Mouse (Mus musculus) forebrain, embryonic 15.5 days (tissue): Measurements from ENCODE around the gene Cd34. TPM values are rescaled to one million over a fixed set of nuclear protein-coding genes. Genes with fewer than 3 reads are reported as not detected.

ENCODE experiments used
- ATAC-seq: fragments of 200-750 bp; cut with Nextera tagmentation; replicated peaks from 2 replicates; pipeline ENCODE4 v1.8.0; 2017; ENCODE audit warnings: mild to moderate bottlenecking, moderate TSS enrichment, moderate library complexity
- H3K27ac ChIP-seq: fragments of 300-500 bp; sonication (generic); replicated peaks from 2 replicates; pipeline ENCODE4 v1.5.1; 2015; ENCODE audit warnings: mild to moderate bottlenecking, inconsistent platforms
- H3K27me3 ChIP-seq: fragments of 300-500 bp; sonication (generic); 2 replicates; pipeline ENCODE4 v1.6.1; 2015; ENCODE audit warnings: inconsistent platforms
- H3K36me3 ChIP-seq: fragments of 300-500 bp; sonication (generic); 2 replicates; pipeline ENCODE4 v1.6.1; 2015; ENCODE audit warnings: mild to moderate bottlenecking, inconsistent platforms
- H3K4me1 ChIP-seq: fragments of 300-500 bp; sonication (generic); 2 replicates; pipeline ENCODE4 v1.6.1; 2015; ENCODE audit warnings: inconsistent platforms
- H3K4me2 ChIP-seq: fragments of 300-500 bp; sonication (generic); replicated peaks from 2 replicates; pipeline ENCODE4 v1.6.1; 2015; ENCODE audit warnings: mild to moderate bottlenecking, inconsistent platforms
- H3K4me3 ChIP-seq: fragments of 300-500 bp; sonication (generic); 2 replicates; pipeline ENCODE4 v1.5.1; 2015; ENCODE audit warnings: mild to moderate bottlenecking, inconsistent platforms
- H3K9ac ChIP-seq: fragments of 300-500 bp; sonication (generic); replicated peaks from 2 replicates; pipeline ENCODE4 v1.6.1; 2015; ENCODE audit warnings: mild to moderate bottlenecking, inconsistent platforms
- H3K9me3 ChIP-seq: fragments of 300-500 bp; sonication (generic); 2 replicates; pipeline ENCODE4 v1.6.1; 2016; ENCODE audit warnings: inconsistent platforms
- WGBS: fragments of 180-500 bp; shearing (Covaris S2); methylation state at CpG from one replicate; pipeline ENCODE4 v1.1.7; 2015; ENCODE audit warnings: mixed read lengths; 5-methylcytosine and 5-hydroxymethylcytosine counted together
- polyA plus RNA-seq: library from polyadenylated mRNA; unstranded; fragments of >200 nt; fragmentation: Nextera tagmentation; extraction: Ambion mirVana; gene quantifications from 2 replicates; pipeline ENCODE4 v1.2.1, GENCODE M21; 2015

Cd34 gene
- polyA plus RNA-seq, 1 experiment from 2014 or later = 26.3 TPM

DNA sequence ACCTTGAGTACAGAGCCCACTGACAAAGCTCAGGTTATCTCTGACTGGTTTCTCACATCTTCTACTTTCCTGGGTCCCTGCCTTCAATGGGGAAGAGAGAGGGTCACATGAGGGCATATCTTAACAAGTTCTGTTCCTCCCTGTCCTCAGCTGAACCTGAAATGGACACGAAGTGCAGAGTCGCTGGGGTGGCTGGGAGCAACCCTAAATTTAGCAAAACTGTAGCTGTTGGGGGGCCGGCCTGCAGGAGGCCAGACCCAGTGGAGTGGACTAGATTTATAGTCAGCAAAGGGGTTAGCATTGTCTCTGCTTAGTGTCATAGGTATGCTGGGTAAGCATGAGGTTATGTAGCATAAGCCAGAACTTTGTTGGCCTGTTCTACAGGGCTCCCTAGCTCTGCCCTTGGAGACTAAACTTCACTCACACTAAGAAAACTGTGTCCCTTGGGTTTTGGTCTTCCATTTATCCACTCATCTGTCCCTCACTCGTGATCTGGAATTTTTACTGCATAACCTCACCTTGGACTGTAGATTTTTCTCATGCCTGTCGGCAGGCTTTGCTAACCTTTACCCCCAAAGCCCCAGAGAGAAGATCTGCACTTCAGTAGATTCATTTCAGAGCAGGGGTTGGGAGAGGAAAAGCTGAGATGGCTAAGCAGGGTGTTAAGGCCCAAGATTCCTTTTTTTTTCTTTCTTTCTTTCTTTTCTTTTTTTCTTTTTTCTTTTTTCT, 54.1 kb downstream of the Cd34 start:
- Histone ChIP-seq H3K27me3 (no peaks in the 10 kb centered on the region), H3K36me3 (no peaks in the 10 kb centered on the region), H3K4me3 (no peak overlapping the region), H3K9ac (no peak overlapping the region), H3K4me2 (no peak overlapping the region), H3K27ac (no peak overlapping the region), H3K9me3 (no peaks in the 10 kb centered on the region), H3K4me1 (no peaks in the 10 kb centered on the region)
- WGBS = 80% methylated on average over 5 of the region's 5 CpGs
- ATAC-seq = no peak

DNA sequence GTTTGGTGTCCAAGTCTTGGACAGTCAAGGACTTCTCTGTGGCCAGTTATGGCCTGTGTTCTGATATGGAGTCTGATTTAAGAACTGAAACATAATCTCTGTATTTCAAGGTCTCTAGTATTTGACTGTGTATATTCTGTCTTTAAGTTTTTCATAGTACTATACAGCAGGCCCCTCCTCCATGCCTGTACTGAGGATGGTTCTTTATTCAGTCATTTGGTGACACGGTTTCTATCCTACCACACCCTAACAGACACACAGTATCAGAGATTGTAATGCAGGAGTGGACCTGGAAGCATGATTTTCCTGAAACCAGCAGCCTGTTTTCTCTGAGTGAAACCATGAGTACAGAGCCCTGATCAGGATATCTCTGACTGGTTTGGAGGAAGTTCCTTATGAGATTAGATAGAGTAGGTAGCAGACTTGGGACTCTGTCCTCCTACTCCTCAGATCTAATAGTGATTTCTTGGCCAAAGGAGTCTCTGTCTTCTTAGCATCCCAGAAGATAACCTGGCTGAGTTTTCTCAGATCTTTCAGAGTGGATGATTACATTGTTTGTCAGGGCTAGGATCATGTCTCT, 54.9 kb downstream of the Cd34 start:
- H3K4me1 ChIP-seq = no peaks in the 10 kb centered on the region
- H3K36me3 ChIP-seq = no peaks in the 10 kb centered on the region
- no peak overlapping the region for H3K27ac ChIP-seq
- H3K9ac ChIP-seq = no peak overlapping the region
- no peak for ATAC-seq
- H3K4me2 ChIP-seq = no peak overlapping the region
- WGBS = 94% methylated on average over 1 of the region's 1 CpGs
- no peak overlapping the region for H3K4me3 ChIP-seq
- H3K9me3 ChIP-seq = no peaks in the 10 kb centered on the region
- H3K27me3 ChIP-seq = no peaks in the 10 kb centered on the region

DNA sequence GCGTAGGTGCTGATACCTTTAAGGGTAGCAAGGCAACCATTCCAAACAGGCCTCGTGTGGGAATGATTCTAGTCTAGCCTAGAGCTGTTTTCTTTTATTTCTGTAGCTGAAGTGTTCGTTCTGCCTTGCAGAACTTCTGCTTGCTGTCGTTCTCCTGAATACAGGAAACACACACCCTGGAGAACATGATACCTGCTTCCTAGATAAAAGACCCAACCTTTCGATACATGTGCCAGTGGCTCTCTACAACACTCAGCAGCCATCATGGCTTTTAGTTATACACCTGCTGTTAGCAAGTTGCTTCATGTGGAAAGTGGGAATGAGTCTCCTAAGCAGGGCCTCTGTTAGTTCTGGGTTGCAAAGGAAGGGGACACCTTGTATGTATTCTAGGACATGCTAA, 55.6 kb downstream of the Cd34 start:
- Histone ChIP-seq H3K27ac (no peak overlapping the region), H3K36me3 (no peaks in the 10 kb centered on the region), H3K4me2 (no peak overlapping the region), H3K9ac (no peak overlapping the region), H3K4me1 (no peaks in the 10 kb centered on the region), H3K27me3 (no peaks in the 10 kb centered on the region), H3K9me3 (no peaks in the 10 kb centered on the region), H3K4me3 (no peak overlapping the region)
- WGBS = 79% methylated on average over 5 of the region's 5 CpGs
- ATAC-seq = no peak

DNA sequence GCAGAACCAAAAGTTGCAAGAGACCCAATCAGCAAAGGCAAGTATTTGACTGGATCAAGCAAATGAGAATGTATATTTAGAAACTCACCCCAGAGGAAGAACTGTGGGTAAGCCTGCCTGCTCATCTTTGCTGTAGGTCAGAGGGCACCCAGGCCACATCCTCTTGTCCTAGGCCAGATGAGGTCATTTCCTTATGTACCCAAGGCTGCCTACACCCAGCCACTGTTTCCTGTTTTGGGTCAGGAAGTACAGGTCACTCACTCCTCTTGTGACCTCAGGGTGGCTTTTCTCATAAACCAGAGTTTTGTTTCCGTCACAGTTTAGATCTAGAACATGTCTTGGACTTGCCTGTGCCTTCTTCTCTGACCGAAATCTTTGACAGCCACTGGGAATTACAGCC, 56.6 kb downstream of the Cd34 start:
- Histone ChIP-seq H3K27me3 (no peaks in the 10 kb centered on the region), H3K27ac (no peak overlapping the region), H3K4me2 (no peak overlapping the region), H3K36me3 (no peaks in the 10 kb centered on the region), H3K4me1 (no peaks in the 10 kb centered on the region), H3K9ac (no peak overlapping the region), H3K9me3 (no peaks in the 10 kb centered on the region), H3K4me3 (no peak overlapping the region)
- 92% methylated on average over 2 of the region's 2 CpGs for WGBS
- no peak for ATAC-seq

DNA sequence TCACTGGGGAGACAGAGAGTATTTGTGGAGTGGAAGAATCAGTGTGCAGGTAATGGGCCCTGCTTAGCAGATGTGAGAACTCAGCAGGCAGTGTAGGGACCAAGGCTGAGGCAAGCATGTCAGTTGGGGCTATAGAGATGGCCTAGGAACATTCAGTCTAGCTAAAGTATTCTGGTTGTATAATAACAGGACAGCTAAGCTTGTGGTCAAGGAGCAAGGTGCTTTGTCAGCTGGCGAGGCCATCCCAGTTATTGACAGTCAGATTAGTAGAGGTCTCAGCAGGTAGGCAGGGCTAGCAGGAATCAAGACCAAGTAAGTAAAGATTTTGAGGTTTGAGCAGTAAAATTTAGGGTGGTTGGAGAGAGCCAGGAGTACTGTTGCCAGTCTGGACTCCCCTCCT, 59.8 kb downstream of the Cd34 start:
- H3K36me3 ChIP-seq = no peaks in the 10 kb centered on the region
- no peak overlapping the region for H3K9ac ChIP-seq
- WGBS = 91% methylated on average over 1 of the region's 1 CpGs
- no peak overlapping the region for H3K4me2 ChIP-seq
- ATAC-seq = no peak
- H3K9me3 ChIP-seq = no peaks in the 10 kb centered on the region
- H3K4me3 ChIP-seq = no peak overlapping the region
- H3K27ac ChIP-seq = no peak overlapping the region
- no peaks in the 10 kb centered on the region for H3K4me1 ChIP-seq
- H3K27me3 ChIP-seq = no peaks in the 10 kb centered on the region

DNA sequence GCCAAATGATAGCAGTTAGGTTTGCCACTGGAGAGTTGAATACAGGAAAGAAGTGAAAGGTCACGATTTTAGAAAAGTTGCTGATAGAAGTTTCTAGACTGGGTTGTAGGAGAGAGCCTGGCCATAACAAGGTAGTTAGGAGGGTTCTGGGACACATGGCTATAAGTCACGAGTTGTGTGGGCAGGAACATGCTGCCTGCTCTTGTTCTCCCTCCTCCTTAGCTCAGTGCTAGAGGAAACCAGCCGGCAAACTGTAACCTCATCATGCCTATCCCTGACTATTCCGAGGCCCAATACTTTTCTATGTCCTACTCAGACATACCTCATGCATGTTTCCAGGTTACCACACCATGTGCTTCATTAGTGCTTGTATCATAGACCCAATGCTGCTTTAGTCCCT, 64.7 kb downstream of the Cd34 start:
- H3K4me1 ChIP-seq = no peaks in the 10 kb centered on the region
- H3K27ac ChIP-seq = no peak overlapping the region
- no peaks in the 10 kb centered on the region for H3K9me3 ChIP-seq
- 84% methylated on average over 4 of the region's 4 CpGs for WGBS
- ATAC-seq = no peak
- no peaks in the 10 kb centered on the region for H3K36me3 ChIP-seq
- no peak overlapping the region for H3K9ac ChIP-seq
- H3K4me2 ChIP-seq = no peak overlapping the region
- H3K4me3 ChIP-seq = no peak overlapping the region
- no peaks in the 10 kb centered on the region for H3K27me3 ChIP-seq

DNA sequence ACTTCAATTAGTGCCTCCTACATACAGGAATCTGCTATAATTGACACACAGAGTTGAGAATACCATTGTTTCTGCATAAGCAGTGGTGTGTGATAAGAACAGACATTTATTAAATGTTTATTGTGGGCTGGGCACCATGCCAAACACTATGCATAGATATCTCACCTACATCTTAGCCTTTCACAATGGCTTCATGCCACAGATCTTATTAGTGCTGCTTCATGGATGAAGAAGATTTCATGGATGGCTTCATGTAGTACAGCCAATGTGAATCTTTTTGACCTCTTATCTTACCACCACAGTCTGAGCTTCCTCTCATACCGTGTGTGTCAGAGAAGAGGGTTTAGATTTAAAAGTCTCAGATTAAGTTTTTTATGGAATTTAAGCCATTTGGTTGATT, 65.6 kb downstream of the Cd34 start:
- no peak overlapping the region for H3K4me3 ChIP-seq
- H3K27me3 ChIP-seq = no peaks in the 10 kb centered on the region
- H3K4me1 ChIP-seq = no peaks in the 10 kb centered on the region
- H3K9me3 ChIP-seq = no peaks in the 10 kb centered on the region
- H3K9ac ChIP-seq = no peak overlapping the region
- H3K27ac ChIP-seq = no peak overlapping the region
- WGBS = 82% methylated on average over 1 of the region's 1 CpGs
- H3K36me3 ChIP-seq = no peaks in the 10 kb centered on the region
- ATAC-seq = no peak
- H3K4me2 ChIP-seq = no peak overlapping the region

DNA sequence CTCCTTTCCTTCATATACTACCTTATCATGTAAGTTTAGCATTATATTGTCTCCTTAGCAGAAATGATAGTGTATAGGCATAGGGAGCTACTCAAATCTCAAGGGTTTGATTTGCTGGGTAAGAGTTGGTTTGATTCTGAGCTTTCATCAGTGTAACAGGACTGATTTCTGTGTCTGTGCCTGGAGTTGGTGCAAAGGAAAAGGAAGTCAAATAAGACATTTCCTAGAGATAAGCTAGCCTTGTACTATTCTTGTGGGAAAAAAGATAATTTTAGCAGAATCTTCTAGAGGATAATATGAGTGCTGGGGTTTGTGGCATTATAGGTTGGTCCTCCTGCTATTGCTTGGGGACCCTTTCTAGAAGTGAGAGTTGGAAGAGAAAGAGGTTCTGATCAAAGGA, 67.6 kb downstream of the Cd34 start:
- Histone ChIP-seq H3K9me3 (no peaks in the 10 kb centered on the region), H3K36me3 (no peaks in the 10 kb centered on the region), H3K9ac (no peak overlapping the region), H3K4me2 (no peak overlapping the region), H3K27ac (no peak overlapping the region), H3K4me3 (no peak overlapping the region), H3K4me1 (no peaks in the 10 kb centered on the region), H3K27me3 (no peaks in the 10 kb centered on the region)
- no peak for ATAC-seq

Other genes with a start within 250 kb of the Cd34 start
- 1.2 and 1.3 TPM in 2 replicates for gene Cd46, start 153.4 kb downstream of the Cd34 start, polyA plus RNA-seq
- 46.4 and 48.3 TPM in 2 replicates for gene Cr1l, start 192.8 kb downstream of the Cd34 start, polyA plus RNA-seq
- gene Cr2, start 237.9 kb downstream of the Cd34 start, polyA plus RNA-seq = 0.46 and 0.56 TPM in 2 replicates